Mouse (Mus musculus) R1 (cell line): ENCODE measurements around the gene Fmo2.

Source experiments
- DNase-seq: peaks from one replicate; pipeline ENCODE4 v3.0.0-alpha.2; 2018; ENCODE audit warnings: low read depth, low spot score

The Fmo2 gene

GRCm38 (mm10) chr1:162897838-162898811, at the start of gene Fmo2:
TSS of gene Fmo2 (minus strand) at chr1:162898726.
- DNase-seq: no peak

DNA sequence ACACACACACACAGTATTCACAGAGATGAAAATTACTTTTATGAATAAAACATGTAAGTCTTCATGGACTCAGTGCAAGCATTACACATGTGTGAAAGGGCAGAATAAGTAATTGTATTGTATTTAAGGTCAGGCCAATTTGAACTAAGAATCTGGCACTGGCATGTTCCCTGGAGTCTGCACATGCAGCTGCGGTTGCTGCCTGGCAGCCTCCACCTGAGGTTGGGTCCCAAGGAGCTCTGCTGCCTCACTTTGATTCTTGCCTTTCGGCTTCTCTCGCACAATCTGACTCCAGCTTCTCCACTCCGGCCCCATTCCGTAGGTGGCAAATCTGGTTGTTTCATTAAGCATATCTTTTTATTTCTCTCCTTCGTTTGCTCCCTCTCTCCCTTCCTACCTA, 49.4 kb upstream of the Fmo2 start:
- DNase-seq: no peak

- DNase-seq: no peak
Measured at GRCm38 (mm10) chr1:162946837-162947558, 48.5 kb upstream of the Fmo2 start.

DNA sequence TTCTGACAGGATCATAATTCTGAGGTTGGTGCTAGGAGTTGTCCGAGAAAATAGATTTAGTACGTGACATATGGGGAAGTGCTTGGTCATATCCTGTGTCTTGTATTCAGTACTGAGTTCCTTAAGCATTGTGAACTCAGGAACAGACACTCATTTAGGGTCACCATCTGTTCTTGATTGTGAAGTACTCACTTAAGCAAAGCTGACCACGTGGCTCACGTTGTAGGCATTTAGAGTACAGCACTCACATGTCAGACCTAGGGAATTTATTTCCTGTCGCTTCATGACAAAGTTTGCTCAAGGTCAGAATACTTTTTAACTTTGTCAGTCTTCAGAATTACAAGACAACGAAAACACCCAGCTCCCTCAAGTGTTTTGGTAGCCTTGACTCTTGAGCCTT, 45.2 kb upstream of the Fmo2 start:
- DNase-seq: no peak

- DNase-seq: no peak
Measured at GRCm38 (mm10) chr1:162938696-162939351, 40.3 kb upstream of the Fmo2 start.

- DNase-seq: no peak
Measured at GRCm38 (mm10) chr1:162937970-162938695, 39.6 kb upstream of the Fmo2 start.

DNA sequence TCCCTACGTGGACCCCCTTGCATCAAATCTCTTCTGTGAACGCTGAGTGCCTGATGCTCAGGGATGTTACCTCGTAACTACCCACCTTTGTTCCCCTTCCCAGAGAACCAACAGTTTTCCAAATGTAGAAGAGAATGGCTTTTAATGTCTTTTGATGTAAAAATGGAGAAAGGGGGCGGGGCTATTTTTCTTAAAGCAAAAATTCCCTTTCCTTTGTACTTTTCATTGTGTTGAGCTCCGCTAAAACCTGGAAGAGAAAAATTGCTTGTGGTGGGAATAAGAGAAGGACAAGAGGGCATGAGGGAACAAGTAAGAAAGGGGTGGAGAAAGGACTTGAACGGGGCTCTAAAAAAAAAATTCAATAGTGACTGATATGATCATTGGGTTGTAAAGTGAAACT, 38.9 kb upstream of the Fmo2 start, which contains the start of gene Fmo6:
TSS of gene Fmo6 (minus strand) at position 101 of the 400 bp plus-strand sequence.
- no peak for DNase-seq

GRCm38 (mm10) chr1:162934374-162935012, 36.0 kb upstream of the Fmo2 start:
- no peak for DNase-seq

DNA sequence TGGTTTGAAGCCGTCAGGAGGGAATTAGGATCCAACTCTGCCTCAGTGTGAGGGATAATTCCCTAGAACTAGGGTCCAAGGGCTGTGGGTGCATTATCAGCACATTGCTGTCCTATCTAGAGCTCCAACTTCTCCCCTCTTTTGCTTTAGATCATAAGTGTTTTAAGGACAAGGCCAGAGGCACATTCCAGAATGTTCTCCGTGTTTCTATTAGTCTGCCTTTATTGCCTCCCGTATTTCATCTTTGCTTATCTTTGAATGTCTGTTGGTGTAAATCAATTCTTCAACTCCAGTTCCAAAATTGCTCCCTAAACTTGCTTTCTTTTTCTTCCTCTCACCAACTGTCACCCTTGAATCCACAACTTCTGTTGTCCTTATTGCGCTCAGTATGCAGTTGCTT, 33.9 kb upstream of the Fmo2 start:
- DNase-seq: no peak

DNA sequence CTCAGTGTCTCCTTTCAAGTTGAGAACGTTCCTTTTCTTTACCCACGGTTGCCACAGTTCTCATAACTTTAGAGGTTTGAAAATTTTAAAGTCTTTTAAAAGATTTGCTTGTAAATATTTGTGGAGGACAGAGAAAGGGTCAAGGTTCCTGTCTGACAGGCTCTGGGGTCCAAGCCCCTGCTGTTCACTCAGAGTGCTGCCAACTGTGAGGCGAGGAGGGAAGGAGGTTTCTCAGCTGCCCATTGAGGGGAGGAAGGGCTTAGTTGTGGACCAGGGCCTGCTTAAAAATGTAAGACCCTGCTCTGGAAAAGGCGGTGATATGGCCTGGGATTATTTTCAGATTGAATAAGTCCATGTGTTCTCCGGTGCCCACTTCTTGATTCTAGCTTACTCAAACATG, 33.4 kb upstream of the Fmo2 start:
- DNase-seq: no peak

DNA sequence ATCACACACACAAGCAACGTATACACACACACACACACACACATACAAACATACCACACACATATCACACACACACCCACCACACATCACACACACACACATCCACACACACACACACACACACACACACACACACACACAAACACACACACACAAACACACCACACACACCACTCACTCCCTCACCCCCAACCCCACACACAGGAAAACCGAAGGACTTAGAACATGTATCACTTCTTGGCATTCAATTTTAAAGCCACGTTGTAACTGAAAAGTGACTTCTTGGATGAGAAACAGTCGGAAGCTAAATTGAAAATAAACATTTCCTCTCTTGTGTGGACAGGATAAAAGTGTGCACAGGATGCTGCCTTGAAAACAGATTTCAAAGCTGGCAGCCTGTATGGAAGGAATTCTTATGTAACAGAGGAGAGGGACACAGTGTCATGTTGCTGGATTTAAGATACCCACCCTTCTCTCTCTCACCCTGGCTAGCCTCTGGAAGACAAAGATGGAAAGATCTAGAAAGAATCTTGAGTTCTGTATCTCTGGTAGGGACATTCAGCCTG, 32.9 kb upstream of the Fmo2 start:
- no peak for DNase-seq

DNA sequence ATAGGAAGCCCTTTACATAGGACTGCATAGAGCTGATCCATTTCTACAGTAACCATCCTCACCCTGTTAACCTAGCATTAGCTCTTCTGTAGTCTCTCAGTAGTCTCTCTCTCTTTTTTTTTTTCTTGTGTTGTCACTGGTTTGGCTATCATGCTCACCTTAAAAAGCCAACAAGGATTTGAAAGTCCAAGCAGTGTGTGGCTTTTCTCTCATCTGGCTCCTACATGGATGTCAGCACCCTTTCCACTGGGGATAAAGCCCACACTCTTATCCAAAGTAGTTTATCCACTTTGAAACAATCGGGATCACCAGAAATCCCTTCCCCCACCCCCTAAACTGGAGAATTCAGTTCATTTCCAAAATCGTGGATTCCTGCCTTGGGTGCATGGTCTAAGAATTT, 32.1 kb upstream of the Fmo2 start:
- DNase-seq: no peak

DNA sequence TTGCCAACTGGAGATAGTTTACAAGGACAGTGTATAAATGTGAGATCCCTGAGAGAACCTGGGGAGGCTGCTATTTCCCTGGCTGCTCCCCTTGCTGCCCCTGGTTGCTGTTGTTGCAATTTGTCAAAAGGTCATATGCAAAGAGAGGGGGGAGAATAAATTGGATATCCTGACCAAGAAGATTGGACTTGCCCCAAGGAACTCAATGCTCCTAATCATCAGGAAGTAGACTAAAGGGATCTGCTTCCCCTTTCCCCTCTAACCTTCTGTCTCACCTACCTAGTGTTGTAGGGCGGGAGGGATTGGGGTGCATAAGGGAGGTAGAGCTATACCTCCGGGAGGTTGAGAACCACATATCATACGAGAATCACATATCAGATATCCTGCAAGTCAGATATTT, 30.6 kb upstream of the Fmo2 start:
- DNase-seq: no peak

GRCm38 (mm10) chr1:162925121-162925520, 26.6 kb upstream of the Fmo2 start:
- no peak for DNase-seq

- DNase-seq: no peak
Measured at GRCm38 (mm10) chr1:162916661-162917060, 18.1 kb upstream of the Fmo2 start.

GRCm38 (mm10) chr1:162914932-162915556, 16.5 kb upstream of the Fmo2 start:
- no peak for DNase-seq

DNA sequence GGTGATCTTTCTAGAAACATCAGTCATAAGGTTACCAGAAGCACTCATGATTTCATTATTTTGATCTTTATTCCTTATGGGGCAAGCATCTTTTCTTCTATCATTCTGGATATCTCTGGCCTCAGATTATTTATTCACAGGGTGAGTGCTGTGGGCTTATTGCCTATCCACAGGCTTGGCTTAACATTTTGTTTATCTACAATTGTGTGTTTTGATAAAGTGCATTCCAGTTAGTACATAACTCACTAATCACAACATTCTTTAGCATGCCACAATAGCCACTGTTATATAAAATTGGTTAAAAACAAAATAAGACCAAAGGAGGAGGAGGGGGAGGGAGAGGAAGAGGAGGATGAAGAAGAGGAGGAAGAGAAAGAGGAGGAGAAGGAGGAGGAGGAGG, 13.6 kb upstream of the Fmo2 start:
- DNase-seq: no peak

DNA sequence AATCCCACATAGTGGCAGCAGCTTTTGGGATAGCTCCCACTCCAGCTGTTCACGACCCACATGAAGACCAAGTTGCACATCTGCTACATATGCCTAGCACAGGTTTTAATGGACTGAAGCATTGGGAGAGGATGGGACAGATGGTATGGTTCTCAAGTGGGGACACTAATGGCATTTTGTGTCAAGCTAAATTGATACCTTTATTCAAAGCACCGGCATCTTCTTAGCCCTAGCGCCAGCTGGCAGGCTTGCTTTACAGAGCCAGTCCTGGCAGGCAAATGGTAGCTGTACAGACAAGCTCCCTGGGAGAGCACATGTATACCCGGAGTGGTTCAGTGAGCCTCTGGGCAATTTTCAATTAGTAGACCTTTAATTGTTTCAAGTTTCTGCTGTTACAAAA, 3.4 kb upstream of the Fmo2 start:
- DNase-seq: no peak

DNA sequence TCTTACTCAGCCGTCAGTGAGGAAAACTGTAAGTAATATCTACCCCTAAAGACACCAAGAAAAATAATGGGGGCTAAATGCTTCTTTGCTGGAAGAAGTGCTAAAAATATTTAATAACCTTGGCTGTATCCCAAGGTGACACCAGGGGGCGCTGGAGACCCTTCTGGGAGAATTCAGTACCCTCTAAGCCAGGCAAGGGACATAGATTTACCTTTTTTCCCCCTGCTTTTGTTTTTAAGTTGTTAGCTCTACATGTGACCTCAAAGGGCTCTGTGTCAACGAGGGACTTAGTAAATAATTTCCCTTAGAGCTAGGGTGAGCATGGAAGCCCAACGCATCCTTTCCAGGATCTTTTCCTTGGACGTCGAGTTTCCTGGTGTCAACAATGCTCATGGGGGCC, 2.6 kb downstream of the Fmo2 start:
- DNase-seq: peak; percentile 40

- DNase-seq: no peak
Measured at GRCm38 (mm10) chr1:162893014-162893413, 5.5 kb downstream of the Fmo2 start.
